Comparison of ENCODE assay signal across 21 mouse cellular contexts in the genomic region with DNA sequence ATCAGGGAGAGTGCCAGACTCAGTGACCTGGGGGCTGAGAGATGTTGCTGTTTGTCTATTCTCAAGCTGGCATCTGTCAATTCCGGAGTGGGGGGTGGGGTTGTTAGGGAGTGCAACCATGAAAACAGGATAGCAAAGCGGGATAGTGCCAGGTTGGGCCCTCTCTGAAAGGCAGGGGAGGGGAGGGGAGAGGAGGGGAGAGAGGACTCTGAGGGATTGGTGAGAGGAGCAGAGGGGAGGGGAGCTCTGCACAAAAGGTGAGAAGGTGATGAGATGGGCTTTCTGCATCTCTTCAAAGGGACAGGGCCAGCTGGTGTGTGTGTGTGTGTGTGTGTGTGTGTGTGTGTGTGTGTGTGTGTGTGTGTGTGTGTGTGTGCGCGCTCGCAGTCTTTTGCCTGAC.
"Had no signal": no experiment of that assay in that cellular context is flagged by ENCODE, and none has a peak within 500 bp of the region (broad histone marks: within the 10 kb centered on the region; RNA-seq: fewer than 3 reads in every experiment).

No protein-coding gene starts in this region.

- H3K4me2 ChIP-seq: limb, embryonic 13.5 days; liver, embryonic 12.5 days; liver, embryonic 15.5 days; lung, embryonic 15.5 days; midbrain, embryonic 13.5 days; neural tube, embryonic 12.5 days; neural tube, embryonic 15.5 days had no signal

- H3K9me3 ChIP-seq: limb, embryonic 10.5 days; limb, embryonic 13.5 days; liver, embryonic 12.5 days; liver, embryonic 15.5 days; lung, embryonic 15.5 days; megakaryocyte, embryonic 14.5 days; midbrain, embryonic 13.5 days; neural tube, embryonic 12.5 days; neural tube, embryonic 15.5 days had no signal

- H3K9ac ChIP-seq: limb, embryonic 13.5 days; liver, embryonic 12.5 days; liver, embryonic 15.5 days; lung, embryonic 15.5 days; midbrain, embryonic 13.5 days; neural tube, embryonic 12.5 days; neural tube, embryonic 15.5 days had no signal

- H3K4me1 ChIP-seq: limb, embryonic 10.5 days; limb, embryonic 13.5 days; liver, embryonic 12.5 days; liver, embryonic 15.5 days; lung, embryonic 15.5 days; megakaryocyte, embryonic 14.5 days; midbrain, embryonic 13.5 days; neural tube, embryonic 12.5 days; neural tube, embryonic 15.5 days had no signal

- DNase-seq: kidney, adult 11 months; kidney, adult 9 months; kidney, postnatal 25 days; layer of hippocampus, adult 9-11 months; liver; lung, adult 18-20 months; lung, postnatal 10 days; lung, postnatal 36 days; thymus, adult 18-20 months; thymus, postnatal 36 days had no signal

- H3K27ac ChIP-seq: kidney, postnatal 0 days; layer of hippocampus, adult 2 months; limb, embryonic 10.5 days; limb, embryonic 13.5 days; liver, embryonic 12.5 days; liver, embryonic 15.5 days; lung, embryonic 15.5 days; midbrain, embryonic 13.5 days; neural tube, embryonic 12.5 days; neural tube, embryonic 15.5 days had no signal

- H3K4me3 ChIP-seq: layer of hippocampus, adult 2 months; limb, embryonic 10.5 days; limb, embryonic 13.5 days; liver, embryonic 12.5 days; liver, embryonic 15.5 days; lung, embryonic 15.5 days; megakaryocyte, embryonic 14.5 days; midbrain, embryonic 13.5 days; neural tube, embryonic 12.5 days; neural tube, embryonic 15.5 days had no signal

- H3K36me3 ChIP-seq: limb, embryonic 10.5 days; limb, embryonic 13.5 days; liver, embryonic 12.5 days; liver, embryonic 15.5 days; lung, embryonic 15.5 days; midbrain, embryonic 13.5 days; neural tube, embryonic 12.5 days; neural tube, embryonic 15.5 days had no signal

- ATAC-seq: liver, embryonic 12.5 days; midbrain, embryonic 13.5 days had no signal

- H3K27me3 ChIP-seq: limb, embryonic 13.5 days; liver, embryonic 12.5 days; liver, embryonic 15.5 days; lung, embryonic 15.5 days; megakaryocyte, embryonic 14.5 days; midbrain, embryonic 13.5 days; neural tube, embryonic 12.5 days; neural tube, embryonic 15.5 days had no signal
